Mouse (Mus musculus) gastrocnemius, adult 8-10 months (tissue): Measurements from ENCODE around the gene Spocd1. TPM values are rescaled to one million over a fixed set of nuclear protein-coding genes. Genes with fewer than 3 reads are reported as not detected.

Source experiments
- DNase-seq, 2 experiments: peaks; one replicate each; pipeline ENCODE4 v3.0.0; 2022; ENCODE audit warnings: low spot score in 2 of 2
- total RNA-seq, 4 experiments: library from RNA; stranded (reverse); gene quantifications; 2 replicates each; pipeline ENCODE4 v1.2.4; 2022

The Spocd1 gene
- total RNA-seq, 4 experiments from 2014 or later: not detected

- no peak for DNase-seq
Observed at GRCm38 (mm10) chr4:130005593-130005992, 76.5 kb downstream of the Spocd1 start.

DNA sequence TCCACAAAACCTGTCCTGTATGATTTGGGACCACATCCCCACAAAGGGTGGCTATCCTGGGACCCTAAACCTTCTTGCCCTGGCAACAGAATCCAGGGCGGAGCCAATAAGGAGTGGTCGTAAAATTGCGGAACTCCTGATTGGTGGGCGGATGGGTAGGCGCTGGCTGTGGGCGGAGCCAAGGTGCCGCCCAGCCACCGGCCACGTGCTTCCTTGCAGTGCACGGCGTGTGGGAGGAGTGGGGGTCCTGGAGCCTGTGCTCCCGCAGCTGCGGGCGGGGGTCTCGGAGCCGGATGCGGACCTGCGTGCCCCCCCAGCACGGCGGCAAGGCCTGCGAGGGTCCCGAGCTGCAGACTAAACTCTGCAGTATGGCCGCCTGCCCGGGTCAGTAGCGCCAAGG is 77.5 kb downstream of the Spocd1 start:
- no peak for DNase-seq

Other genes starting within 250 kb of the Spocd1 start
- 1 to 10 TPM; 1.8 to 4.9 (median 3.3) TPM for gene Tmem39b, start 232.4 kb upstream of the Spocd1 start, total RNA-seq
- gene Khdrbs1, start 186.9 kb upstream of the Spocd1 start, total RNA-seq: 10 to 100 TPM; 20.2 to 24.6 (median 23.2) TPM
- 100 to 1,000 TPM; 663 to 813 (median 803) TPM for gene Ptp4a2, start 118.0 kb upstream of the Spocd1 start, total RNA-seq
- gene Adgrb2, start 55.6 kb downstream of the Spocd1 start, total RNA-seq: 1 to 10 TPM in 2 of 4 experiments, under 1 TPM in 2; 0.29 to 2.3 (median 1.1) TPM
- 1 to 10 TPM; 1.6 to 4.1 (median 2.3) TPM for gene Col16a1, start 118.6 kb downstream of the Spocd1 start, total RNA-seq
- gene Pef1, start 173.3 kb downstream of the Spocd1 start, total RNA-seq: 10 to 100 TPM; 34.5 to 37.3 (median 37.0) TPM
- under 1 TPM in 1 of 4 experiments, not detected in 3; 0.22 TPM for gene Hcrtr1, start 210.1 kb downstream of the Spocd1 start, total RNA-seq
- gene Tinagl1, start 245.9 kb downstream of the Spocd1 start, total RNA-seq: 10 to 100 TPM; 10.2 to 25.2 (median 13.1) TPM